Mouse (Mus musculus): ENCODE measurements at regions not wholly inside any gene's neighbourhood (a gene's known extent, or its start where the extent isn't known, plus 50 kb on each side); places are given as distances from the start of the nearest gene placed in this dataset.

DNA sequence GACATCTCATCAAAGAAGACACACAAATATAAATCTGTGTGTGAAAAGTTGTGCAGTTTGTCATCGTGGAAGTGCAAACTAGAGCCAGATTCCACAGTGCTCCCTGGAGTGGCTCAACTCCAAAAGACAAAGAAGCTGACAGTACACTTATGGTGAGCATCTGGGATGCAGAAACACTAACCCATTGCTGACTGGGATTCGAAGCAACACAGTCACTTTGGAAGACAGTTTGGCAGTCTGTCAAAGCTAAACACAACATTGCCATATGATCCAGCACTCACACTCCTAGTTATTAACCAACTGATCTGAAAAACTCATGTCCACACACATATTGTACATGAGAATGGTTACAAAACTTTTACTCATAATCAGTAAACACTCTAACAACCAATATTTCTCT lies 70.2 kb upstream of the Ndn start:
- Histone ChIP-seq H3K27ac (no peak overlapping the region), H3K9me3 (no peaks in the 10 kb centered on the region; the same call in 1 of the 2 replicates), H3K27me3 (ENCODE audit: insufficient read depth, poor library complexity, severe bottlenecking) (no peaks in the 10 kb centered on the region), H3K4me1 (no peaks in the 10 kb centered on the region), H3K4me3 (no peak overlapping the region), H3K36me3 (no peaks in the 10 kb centered on the region)
- DNase-seq (ENCODE audit: low spot score), result no peak
- 65% methylated on average over 2 of the region's 2 CpGs for WGBS

DNA sequence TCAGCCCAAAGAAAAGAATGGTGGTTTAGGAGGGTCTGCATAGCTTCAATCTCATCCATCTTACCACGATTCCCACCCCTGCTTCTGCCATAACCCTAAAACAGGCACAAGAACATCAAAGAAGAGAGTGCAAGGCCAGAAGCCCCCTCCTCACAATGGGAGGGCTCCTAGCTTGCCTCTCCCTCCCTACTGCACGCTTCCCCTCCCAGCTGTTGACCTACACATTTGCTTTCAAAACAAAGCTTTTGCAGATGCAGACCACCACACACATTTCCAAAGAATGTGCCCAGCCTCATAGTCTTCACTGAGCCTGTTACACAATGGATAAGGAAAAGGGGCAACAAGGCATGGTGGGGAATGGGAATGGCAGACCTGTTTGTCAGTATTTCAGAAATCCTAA lies 67.9 kb upstream of the Ndn start:
- 51% methylated on average over 2 of the region's 2 CpGs for whole genome bisulfite sequencing
- no peaks in the 10 kb centered on the region for H3K4me1 ChIP-seq
- H3K9me3 ChIP-seq, result no peaks in the 10 kb centered on the region; the same call in 1 of the 2 replicates
- no peak for DNase-seq (ENCODE audit: low spot score)
- H3K27ac ChIP-seq, result no peak overlapping the region
- H3K27me3 ChIP-seq (ENCODE audit: insufficient read depth, poor library complexity, severe bottlenecking), result no peaks in the 10 kb centered on the region
- H3K36me3 ChIP-seq, result no peaks in the 10 kb centered on the region
- H3K4me3 ChIP-seq, result no peak overlapping the region

DNA sequence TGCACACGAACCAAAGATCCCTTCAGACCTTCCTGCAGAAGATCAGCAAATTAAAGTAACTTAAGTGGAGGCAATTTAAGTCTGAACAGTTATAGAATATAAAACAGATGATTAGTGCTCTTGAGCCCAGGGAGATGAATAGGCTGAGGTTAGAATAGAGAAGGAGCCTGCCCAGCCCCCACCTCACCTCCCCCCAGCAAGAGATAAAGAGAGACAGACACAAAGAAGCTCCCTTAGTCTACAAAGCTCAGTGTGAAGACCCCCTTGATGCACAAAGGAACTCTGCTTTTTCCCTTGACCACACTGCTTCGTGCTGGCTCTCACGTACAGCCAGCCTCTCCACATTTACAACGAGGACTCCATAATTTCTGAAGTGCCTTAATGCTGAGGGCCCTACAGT lies 67.3 kb upstream of the Ndn start:
- H3K27me3 ChIP-seq (ENCODE audit: insufficient read depth, poor library complexity, severe bottlenecking), result no peaks in the 10 kb centered on the region
- H3K4me1 ChIP-seq, result no peaks in the 10 kb centered on the region
- WGBS, result 61% methylated on average over 4 of the region's 4 CpGs
- no peak for DNase-seq (ENCODE audit: low spot score)
- H3K27ac ChIP-seq, result no peak overlapping the region
- H3K4me3 ChIP-seq, result no peak overlapping the region
- no peaks in the 10 kb centered on the region for H3K36me3 ChIP-seq
- H3K9me3 ChIP-seq, result no peaks in the 10 kb centered on the region; the same call in 1 of the 2 replicates

All from heart, embryonic 10.5 days (tissue).